Mouse (Mus musculus) yolk sac, embryonic 10.5 days (tissue): ENCODE data around the gene Nqo2.

ENCODE experiments used
- DNase-seq: peaks from one replicate; pipeline ENCODE4 v3.0.0-alpha.2; 2017; ENCODE audit warnings: low spot score

The Nqo2 gene

DNA sequence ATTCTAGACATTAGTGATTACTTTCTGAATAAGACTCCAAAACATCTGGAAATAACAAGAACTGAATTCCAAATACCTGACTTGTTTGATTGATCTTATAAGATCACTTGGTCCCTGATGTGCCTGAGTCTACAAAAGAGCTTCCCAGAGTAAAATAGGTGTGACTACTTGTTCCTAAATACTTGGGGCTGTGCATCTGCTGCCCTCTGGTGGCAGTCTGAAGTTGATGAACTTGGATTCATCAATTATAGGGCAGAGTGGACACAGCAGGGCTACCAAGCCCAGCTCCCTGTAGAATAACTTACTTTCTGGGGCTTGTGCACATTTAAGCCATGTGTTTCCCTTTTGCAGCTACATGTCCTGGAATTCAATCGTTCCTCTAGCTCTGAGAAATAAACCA is 30.7 kb downstream of the Nqo2 start:
- peak; percentile 44 for DNase-seq

DNA sequence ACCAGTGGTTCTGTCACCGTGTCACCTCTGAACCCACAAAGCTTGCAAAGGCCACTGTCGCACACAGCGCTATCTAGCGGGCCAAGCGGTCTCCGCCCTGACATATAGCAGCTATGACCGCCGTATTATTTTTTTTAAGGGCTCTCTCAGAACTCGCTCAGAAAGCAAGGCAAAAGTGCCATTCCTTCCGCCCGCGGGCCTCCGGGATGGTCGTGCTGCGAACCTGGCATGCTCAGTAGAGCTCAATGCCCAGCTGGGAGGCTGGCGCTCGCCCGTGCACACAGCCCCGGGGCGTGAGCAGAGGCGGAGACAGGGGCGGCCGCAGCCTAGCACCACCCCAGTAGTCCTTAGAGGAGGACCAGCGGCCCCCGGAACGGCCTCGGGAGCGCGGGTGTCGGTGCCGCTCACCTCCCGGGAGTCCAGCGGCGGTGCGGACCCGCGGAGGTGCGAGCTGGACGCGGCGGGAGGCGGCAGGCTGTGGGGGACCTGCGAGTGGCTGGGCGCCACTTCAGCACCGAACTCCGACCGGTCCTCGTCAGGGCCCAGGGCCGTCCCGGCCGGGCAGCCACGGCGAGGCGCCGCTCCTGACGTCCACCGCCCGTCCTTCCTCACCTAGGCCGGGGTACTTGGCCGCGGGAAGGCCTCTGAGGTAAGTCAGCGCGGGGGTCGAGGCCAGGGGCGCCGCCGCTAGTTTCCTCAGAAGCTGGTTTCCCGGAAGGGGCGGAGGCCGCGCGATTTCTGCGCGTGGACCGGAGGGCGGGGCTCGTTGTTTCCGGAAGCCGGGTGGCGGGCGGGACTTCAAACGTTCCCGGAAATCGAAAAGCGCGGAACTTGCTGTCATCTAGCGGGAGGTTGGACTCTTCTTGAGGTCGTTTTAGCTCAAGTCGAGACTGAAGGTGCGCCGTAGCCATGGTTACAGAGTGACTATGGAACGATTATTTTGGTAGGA is 37.8 kb downstream of the Nqo2 start, which contains the start of the genes Ripk1 and Serpinb6a:
Gene Ripk1, plus strand, starts transcription at position 306 of the 949 bp plus-strand sequence.
Gene Serpinb6a, minus strand, starts transcription at position 737 of the 949 bp plus-strand sequence.
- DNase-seq = peak; percentile 89

DNA sequence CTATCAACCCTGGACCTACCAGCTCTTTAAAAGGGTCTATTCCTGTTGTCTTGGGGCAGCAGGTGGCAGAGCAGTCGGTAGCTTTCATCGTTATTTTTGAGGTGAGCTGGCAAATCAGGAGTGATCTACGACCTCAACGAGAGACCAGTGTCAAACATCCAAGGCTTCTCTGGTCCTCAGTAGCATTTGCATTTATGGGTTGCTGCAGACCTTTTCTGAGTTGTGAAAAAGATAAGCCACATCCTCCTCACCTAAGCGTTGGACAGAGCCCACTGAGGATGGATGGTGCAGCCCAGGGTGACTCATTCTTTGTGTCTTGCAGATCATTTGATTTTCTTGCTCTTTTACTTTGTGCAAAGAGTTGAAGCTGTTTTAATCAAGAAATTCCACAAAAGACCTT is 38.6 kb downstream of the Nqo2 start:
- no peak for DNase-seq

- no peak for DNase-seq
Observed at GRCm38 (mm10) chr13:34007234-34007633, 42.7 kb downstream of the Nqo2 start.

DNA sequence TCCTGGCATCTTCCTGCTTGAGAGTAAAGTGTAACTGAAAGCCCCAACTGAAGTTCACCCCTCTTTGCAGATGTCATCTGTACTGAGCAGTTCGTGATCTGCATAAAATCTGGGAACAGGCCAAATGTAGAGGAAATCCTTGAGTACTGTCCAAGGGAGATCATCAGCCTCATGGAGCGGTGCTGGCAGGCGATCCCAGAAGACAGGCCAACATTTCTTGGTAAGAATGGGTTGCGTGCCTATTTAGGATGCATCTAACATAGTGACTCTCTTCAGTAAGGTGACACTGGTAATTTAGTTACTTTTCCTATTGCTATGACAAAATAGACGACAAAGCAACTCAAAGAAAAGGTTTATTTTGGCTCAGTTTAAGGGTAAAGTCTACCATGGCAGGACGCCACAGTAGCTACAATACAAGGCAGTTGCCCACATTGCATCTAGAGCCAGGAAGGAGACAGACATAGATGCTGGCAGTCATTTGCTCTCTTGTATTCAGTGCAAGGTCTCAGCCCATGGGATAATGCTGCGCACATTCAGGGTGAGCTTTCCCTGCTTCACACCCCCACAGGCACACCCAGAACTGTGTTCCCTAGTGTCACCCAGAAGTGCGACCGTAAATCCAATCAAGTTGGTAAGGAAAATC is 52.6 kb downstream of the Nqo2 start:
- DNase-seq = no peak

DNA sequence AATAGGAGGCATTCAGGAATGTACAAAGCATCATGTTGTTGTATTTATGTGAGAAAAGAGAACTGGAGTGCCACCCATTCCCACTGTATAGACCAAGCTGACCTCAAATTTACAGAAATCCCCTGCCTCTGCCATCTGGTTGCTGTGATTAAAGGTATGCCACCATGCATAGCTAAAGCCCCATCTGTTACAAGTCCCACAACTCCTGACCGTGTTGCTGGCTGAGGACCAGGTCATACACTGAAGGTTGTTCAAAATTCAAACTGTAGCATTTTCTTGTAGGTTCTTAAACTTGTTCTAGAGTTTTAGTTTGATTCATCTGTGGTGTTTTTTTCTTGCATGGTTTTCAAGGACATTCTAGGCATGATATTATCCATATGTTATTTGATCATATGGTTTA is 54.0 kb downstream of the Nqo2 start:
- no peak for DNase-seq

DNA sequence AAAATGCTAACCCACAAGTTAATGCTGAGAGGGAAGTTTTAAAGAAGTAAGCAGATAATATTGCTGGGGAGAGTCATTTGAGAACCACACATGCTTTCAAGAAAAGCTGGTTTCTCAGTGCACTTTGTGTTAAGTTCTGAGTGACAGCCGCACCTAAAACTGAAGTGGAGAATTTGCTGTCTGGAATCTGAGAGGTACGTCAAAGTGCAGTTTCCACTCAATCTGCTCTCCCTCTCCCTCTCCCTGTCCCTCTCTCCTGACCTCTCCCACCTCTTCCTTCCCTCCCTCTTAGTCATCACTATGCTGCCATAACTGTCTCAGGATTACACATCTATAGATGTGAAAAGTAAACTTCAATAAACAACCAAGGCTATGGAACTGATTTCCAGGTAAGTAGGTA is 57.5 kb downstream of the Nqo2 start:
- no peak for DNase-seq

DNA sequence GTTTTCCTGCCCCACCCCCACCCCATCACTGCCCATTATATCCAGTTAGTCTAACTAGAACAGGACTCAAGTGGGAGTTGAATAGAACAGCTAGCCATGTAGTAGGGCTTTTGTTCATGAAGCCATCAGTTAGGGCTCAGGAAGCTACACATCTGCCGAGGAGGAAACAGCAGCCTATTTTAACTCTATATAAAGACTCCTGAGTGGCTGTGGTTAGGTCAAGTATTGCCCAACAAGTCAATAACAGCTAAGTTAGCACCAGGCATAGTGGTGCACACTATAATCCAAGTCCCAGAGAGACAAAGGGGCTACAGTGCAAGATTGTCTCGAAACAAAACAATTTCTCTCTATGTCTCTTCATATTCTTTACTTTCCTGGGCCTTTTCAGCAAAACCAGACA is 67.6 kb downstream of the Nqo2 start:
- no peak for DNase-seq

GRCm38 (mm10) chr13:34035424-34035823 is 70.9 kb downstream of the Nqo2 start:
- DNase-seq = no peak

DNA sequence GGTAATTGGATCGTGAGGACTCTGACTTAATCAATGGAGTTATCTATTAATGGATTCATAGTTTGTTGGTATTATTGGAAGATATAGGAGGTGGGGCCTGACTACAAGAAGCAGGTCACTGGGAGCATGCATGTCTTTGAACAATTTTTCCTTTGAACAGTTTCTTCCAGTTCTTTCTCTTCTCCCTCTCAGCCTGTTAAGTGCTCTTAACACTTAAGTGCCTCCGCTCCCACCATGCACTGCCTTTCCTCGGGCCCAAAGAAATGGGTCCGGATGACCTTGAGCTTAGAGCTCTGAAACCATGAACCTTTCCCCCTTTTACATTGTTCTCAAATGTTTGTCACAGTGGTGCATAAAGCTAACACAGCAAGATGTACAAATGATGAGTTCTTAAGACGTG is 72.2 kb downstream of the Nqo2 start:
- DNase-seq = no peak

GRCm38 (mm10) chr13:34037172-34038055 is 72.9 kb downstream of the Nqo2 start, which contains the start of gene Bphl:
Gene Bphl, plus strand, starts transcription at chr13:34037597.
- DNase-seq = peak; percentile 90

DNA sequence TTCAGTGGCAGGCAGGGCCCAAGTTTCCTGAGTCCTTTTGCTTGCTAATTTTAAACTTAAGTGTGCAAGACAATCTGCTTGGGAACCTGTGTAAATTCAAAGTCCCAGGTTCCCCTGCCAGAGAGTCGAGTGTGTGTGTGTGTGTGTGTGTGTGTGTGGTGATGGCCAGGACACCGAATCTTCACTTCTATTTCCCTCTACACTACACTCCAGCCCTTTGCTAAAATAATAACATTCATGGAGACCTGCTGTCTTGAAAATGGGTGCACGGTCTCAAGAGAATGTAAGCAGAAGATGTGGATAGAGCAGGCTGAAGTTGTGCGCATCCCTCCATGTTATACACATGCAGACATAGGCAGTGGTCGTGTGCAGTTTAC is 73.6 kb downstream of the Nqo2 start:
- DNase-seq = no peak
